Mouse (Mus musculus) kidney, embryonic 15.5 days (tissue): ENCODE results near the gene Prkd3. TPM values are rescaled to one million over a fixed set of nuclear protein-coding genes. Genes with fewer than 3 reads are reported as not detected.
A peak's percentile ranks its signal among the peaks of the same experiment; 100 is the strongest.

Experiments used
- ATAC-seq: fragments of 200-750 bp; cut with Nextera tagmentation; replicated peaks from 2 replicates; pipeline ENCODE4 v1.8.0; 2017; ENCODE audit warnings: moderate TSS enrichment; ENCODE audit not compliant: low FRiP score
- H3K27ac ChIP-seq: fragments of 300-500 bp; sonication (generic); 2 replicates; pipeline ENCODE4 v1.5.1; 2015; ENCODE audit warnings: mild to moderate bottlenecking, inconsistent platforms
- H3K27me3 ChIP-seq: fragments of 300-500 bp; sonication (generic); 2 replicates; pipeline ENCODE4 v1.6.1; 2015; ENCODE audit warnings: inconsistent platforms
- H3K36me3 ChIP-seq: fragments of 300-500 bp; sonication (generic); 2 replicates; pipeline ENCODE4 v1.6.1; 2015; ENCODE audit warnings: inconsistent platforms
- H3K4me1 ChIP-seq: fragments of 300-500 bp; sonication (generic); 2 replicates; pipeline ENCODE4 v1.6.1; 2015; ENCODE audit warnings: inconsistent platforms
- H3K4me2 ChIP-seq: fragments of 300-500 bp; sonication (generic); 2 replicates; pipeline ENCODE4 v1.6.1; 2015; ENCODE audit warnings: moderate library complexity, mild to moderate bottlenecking, inconsistent platforms
- H3K4me3 ChIP-seq: fragments of 300-500 bp; sonication (generic); replicated peaks from 2 replicates; pipeline ENCODE4 v1.5.1; 2015; ENCODE audit warnings: mild to moderate bottlenecking, inconsistent platforms
- H3K9ac ChIP-seq: fragments of 300-500 bp; sonication (generic); 2 replicates; pipeline ENCODE4 v1.6.1; 2015; ENCODE audit warnings: mild to moderate bottlenecking, inconsistent platforms
- H3K9me3 ChIP-seq: fragments of 300-500 bp; sonication (generic); replicated peaks from 2 replicates; pipeline ENCODE4 v1.6.1; 2016; ENCODE audit warnings: inconsistent platforms
- WGBS: fragments of 180-500 bp; shearing (Covaris S2); methylation state at CpG from one replicate; pipeline ENCODE4 v1.1.7; 2015; ENCODE audit warnings: mixed read lengths; 5-methylcytosine and 5-hydroxymethylcytosine counted together
- polyA plus RNA-seq: library from polyadenylated mRNA; unstranded; fragments of >200 nt; fragmentation: Nextera tagmentation; extraction: Ambion mirVana; gene quantifications from 2 replicates; pipeline ENCODE4 v1.2.1, GENCODE M21; 2015

Gene Prkd3
- polyA plus RNA-seq, 1 experiment from 2014 or later, result 39.7 TPM

DNA sequence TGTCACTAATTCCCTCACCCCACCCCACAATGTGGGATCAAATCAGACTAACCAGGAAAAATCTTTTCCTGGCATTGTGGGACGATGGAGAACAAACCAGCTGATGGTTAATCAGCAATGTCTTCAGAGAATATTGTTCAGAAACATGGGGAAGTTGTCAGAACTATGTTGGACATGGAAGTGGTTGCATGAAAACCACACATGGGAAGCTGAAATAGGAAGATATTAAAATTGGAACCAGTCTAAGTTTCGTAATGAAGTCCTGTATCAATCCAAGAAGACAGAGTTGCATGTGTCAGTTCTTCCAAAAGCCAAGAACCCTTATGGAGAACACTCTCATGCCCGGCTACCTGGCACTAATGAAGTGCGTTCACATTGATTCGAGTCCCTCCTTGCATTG is 11.0 kb upstream of the Prkd3 start:
- Histone ChIP-seq H3K9me3 (peaks cover 4% of the 10 kb centered on the region; the same call in 1 of the 2 replicates), H3K4me2 (no peak overlapping the region), H3K4me1 (0 out of 2 replicates have a peak, but pooled peaks cover 3% of the 10 kb centered on the region), H3K4me3 (no peak overlapping the region), H3K27ac (no peak overlapping the region), H3K36me3 (no peaks in the 10 kb centered on the region), H3K27me3 (no peaks in the 10 kb centered on the region), H3K9ac (no peak overlapping the region)
- ATAC-seq, result no peak
- WGBS, result 88% methylated on average over 5 of the region's 5 CpGs

DNA sequence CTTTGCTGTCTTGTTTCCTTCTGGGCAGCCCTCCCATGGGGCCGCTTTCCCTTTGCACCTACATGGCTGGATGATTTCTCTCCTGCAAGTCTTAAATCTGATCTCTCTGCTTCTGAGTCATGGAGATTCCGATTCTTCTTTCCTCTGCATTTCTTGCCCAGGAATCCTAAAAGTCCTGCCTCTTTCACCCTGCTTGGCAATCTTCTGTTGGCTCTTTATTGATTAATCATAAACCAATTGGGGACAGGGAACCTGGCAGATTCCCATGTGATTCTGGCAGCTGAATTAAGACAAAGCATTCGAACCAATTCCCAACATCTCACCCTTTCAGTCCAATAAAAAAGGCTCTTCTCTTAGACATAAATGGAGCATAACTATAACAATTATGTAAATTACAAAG is 8.6 kb upstream of the Prkd3 start:
- WGBS, result 61% methylated on average over 3 of the region's 3 CpGs
- H3K9ac ChIP-seq, result no peak overlapping the region
- ATAC-seq, result no peak
- H3K36me3 ChIP-seq, result no peaks in the 10 kb centered on the region
- H3K27ac ChIP-seq, result no peak overlapping the region
- no peak overlapping the region for H3K4me3 ChIP-seq
- H3K27me3 ChIP-seq, result no peaks in the 10 kb centered on the region
- H3K4me1 ChIP-seq, result 0 out of 2 replicates have a peak, but pooled peaks cover 3% of the 10 kb centered on the region
- peaks cover 4% of the 10 kb centered on the region; the same call in 1 of the 2 replicates for H3K9me3 ChIP-seq
- no peak overlapping the region for H3K4me2 ChIP-seq

DNA sequence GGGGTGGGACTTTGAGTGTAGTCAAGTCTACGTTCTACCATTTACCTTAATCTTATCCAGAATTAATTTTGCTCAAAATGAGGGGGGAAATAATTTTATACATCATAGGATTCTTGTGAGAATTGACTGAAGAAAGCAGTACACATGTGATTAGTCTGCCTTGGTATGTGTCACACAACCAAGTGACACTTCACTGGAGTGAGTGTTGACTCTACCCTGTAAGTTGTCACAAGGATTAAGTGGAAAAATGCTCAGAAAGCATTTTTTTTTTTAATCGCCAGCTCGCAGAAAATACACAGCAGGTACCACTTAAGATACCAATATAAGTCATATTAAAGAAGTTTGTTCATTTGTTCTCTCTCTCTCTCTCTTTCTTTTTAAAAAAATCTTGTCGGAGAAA is 3.9 kb upstream of the Prkd3 start:
- Histone ChIP-seq H3K4me3 (no peak overlapping the region), H3K4me2 (no peak overlapping the region), H3K9ac (no peak overlapping the region), H3K27me3 (peaks cover 8% of the 10 kb centered on the region; the same call in 1 of the 2 replicates), H3K4me1 (peaks cover 13% of the 10 kb centered on the region), H3K36me3 (no peaks in the 10 kb centered on the region), H3K27ac (no peak overlapping the region), H3K9me3 (no peaks in the 10 kb centered on the region)
- ATAC-seq, result no peak
- WGBS, result 81% methylated on average over 4 of the region's 4 CpGs

DNA sequence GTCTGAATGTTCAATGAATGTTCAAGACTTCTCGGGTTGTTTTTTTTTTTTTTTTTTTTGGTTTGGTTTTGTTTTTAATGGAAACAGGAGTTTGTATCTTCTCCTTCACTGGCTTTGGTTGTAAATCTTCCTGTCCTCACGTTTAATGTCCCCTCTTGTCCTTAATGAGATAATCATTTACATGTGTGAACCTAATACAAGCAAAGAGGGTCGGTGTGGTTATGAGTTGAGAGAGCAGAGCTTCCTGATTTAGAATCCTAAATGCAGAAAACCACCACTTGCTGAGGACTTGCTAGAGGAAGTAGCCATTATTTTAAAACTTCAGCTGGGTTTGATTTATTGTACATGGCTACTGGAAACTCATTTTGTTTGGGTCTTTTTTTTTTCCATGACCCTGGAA is 2.1 kb upstream of the Prkd3 start:
- no peak overlapping the region for H3K4me3 ChIP-seq
- no peak overlapping the region for H3K27ac ChIP-seq
- no peak overlapping the region for H3K4me2 ChIP-seq
- no peak for ATAC-seq
- H3K9me3 ChIP-seq, result no peaks in the 10 kb centered on the region
- 12% methylated on average over 3 of the region's 3 CpGs for WGBS
- no peaks in the 10 kb centered on the region for H3K36me3 ChIP-seq
- peaks cover 24% of the 10 kb centered on the region for H3K4me1 ChIP-seq
- no peak overlapping the region for H3K9ac ChIP-seq
- peaks cover 8% of the 10 kb centered on the region; the same call in 1 of the 2 replicates for H3K27me3 ChIP-seq

DNA sequence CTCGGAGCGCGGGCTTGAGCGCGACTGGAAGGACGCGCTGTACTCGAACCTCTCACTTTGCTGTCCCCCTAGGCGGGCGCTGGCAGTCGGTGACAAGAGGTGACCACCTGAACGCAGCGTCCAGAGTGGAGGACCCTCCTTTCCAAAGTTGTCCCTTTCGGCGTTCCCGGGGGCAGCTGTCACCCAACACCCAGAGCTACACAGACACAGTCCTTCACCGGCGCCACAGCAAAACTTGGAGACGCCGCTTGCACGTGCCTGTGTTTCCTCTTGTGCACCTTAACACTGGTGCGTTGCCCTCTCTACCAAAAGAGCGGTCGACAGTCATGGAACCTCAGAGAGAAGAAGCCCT is 344 bp upstream of the Prkd3 start:
- Histone ChIP-seq H3K27me3 (peaks cover 8% of the 10 kb centered on the region; the same call in 1 of the 2 replicates), H3K9me3 (no peaks in the 10 kb centered on the region), H3K4me3 (peak overlapping the region; percentile 84), H3K27ac (peak overlapping the region; percentile 91; the same call in 1 of the 2 replicates), H3K4me1 (peaks cover 28% of the 10 kb centered on the region), H3K4me2 (peak overlapping the region; percentile 90), H3K9ac (peak overlapping the region; percentile 88), H3K36me3 (no peaks in the 10 kb centered on the region)
- 2% methylated on average over 24 of the region's 24 CpGs for WGBS
- ATAC-seq, result no peak

DNA sequence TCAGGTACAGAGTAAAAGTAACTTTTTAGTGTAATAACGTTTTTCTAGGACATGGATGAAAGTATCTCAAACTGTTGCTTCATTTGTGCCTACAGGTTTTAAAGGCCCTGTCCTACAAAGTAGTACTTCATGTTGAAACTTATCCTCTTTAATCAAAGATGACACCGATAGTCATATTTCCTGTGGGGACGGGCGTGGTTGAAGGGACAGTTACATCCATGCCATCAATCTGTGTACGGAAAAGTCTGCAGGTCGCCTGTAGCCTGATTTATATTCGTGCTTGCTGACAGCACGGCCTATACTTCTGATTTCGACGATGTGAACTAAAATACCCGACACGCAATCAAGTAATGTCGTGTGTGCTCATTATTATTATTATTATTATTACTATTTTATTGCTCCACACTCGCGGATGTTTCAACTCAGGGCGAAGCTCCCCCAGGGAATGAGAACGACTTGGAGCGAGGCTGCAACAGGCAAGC is 849 bp downstream of the Prkd3 start:
- Histone ChIP-seq H3K27me3 (peaks cover 8% of the 10 kb centered on the region; the same call in 1 of the 2 replicates), H3K4me1 (peaks cover 28% of the 10 kb centered on the region)
- WGBS, result under 1% methylated on average over 18 of the region's 18 CpGs

DNA sequence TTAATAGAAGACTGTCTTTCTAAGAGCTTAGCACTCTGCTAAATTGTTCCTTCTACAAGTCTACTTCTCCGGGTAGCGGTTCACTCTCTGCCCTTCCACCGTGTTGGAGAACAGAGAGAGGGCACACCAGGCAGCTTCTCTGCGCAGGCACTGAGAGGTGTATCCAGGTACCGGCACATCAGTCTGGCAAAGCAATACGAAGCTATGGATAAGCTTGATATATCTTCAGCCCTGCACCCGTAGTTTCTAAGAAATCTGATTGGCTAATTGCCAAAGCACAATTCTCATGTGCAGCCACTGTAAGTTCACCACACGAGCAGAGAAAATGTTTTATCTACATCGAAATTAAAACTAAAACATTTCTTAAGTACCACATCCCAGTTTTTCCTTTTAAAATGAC is 2.2 kb downstream of the Prkd3 start:
- Histone ChIP-seq H3K4me1 (peaks cover 28% of the 10 kb centered on the region), H3K9ac (no peak overlapping the region), H3K9me3 (no peaks in the 10 kb centered on the region), H3K4me2 (peak overlapping the region; percentile 90), H3K27ac (no peak overlapping the region), H3K4me3 (no peak overlapping the region; the same call in 1 of the 2 replicates), H3K27me3 (peaks cover 8% of the 10 kb centered on the region; the same call in 1 of the 2 replicates), H3K36me3 (no peaks in the 10 kb centered on the region)
- WGBS, result 42% methylated on average over 9 of the region's 9 CpGs
- no peak for ATAC-seq

More for the DNA sequence above, 849 bp downstream of the Prkd3 start:
- Histone ChIP-seq H3K9ac (peak overlapping the region; percentile 88), H3K9me3 (no peaks in the 10 kb centered on the region), H3K4me3 (peak overlapping the region; percentile 84), H3K36me3 (no peaks in the 10 kb centered on the region), H3K27ac (peak overlapping the region; percentile 91), H3K4me2 (peak overlapping the region; percentile 90)
- ATAC-seq, result no peak

DNA sequence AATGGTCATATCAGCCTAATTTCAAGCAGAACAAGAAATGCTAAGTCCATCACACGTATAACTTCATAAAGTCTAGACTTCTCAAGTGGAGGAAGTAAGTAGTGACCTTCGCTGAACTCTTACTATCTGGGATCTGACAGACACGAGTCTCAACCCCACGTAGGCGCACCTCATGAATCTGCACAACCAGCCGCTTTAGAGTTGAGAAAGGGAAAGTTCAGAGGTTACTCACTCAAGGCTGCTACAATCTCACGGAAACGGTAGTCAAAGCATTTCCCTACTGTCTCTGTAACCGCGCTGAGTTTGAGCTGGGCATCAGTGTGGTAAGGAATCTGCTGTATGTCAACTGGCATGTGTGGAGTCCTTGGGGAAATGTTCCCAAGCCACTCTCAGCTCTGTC is 4.8 kb downstream of the Prkd3 start:
- no peaks in the 10 kb centered on the region for H3K27me3 ChIP-seq
- no peak overlapping the region for H3K4me2 ChIP-seq
- peaks cover 19% of the 10 kb centered on the region for H3K4me1 ChIP-seq
- no peak overlapping the region for H3K4me3 ChIP-seq
- peaks cover 23% of the 10 kb centered on the region for H3K36me3 ChIP-seq
- H3K27ac ChIP-seq, result no peak overlapping the region
- H3K9ac ChIP-seq, result no peak overlapping the region
- WGBS, result 72% methylated on average over 10 of the region's 10 CpGs
- no peaks in the 10 kb centered on the region for H3K9me3 ChIP-seq
- no peak for ATAC-seq

DNA sequence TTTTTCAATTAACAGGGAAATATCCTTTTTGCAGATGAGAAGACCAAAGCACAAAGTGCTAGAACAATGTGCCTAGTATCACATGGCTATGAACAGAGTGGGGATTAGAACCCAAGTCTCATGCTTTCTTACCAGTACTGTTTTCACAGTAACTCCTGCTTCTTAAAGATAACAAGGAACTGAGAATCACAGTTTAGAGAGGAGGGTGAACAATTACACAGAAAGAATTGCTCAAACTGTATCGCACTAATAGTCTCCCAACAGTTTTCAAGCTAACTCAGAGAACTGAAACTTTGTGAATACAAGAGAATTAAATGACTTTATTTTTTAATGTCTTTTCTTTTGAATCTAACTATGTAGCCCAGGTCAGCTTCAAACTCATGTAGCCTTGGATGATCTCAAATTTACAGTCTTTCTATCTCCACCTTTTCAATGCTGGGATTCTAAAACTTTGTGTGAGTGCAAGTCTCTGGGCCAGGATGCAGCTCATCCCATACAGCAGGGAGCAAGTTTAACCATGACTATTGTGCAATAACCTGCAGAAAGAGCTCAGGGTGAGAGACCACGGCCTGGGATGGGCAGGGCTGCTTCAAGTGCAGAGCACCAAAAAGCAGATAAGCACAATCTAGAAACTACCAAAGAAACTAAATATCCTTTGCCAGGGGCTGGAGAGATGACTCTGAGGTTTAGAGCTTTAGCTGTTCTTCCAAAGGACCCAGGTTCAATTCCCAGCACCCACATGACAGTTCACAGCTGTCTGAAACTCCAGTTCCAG is 5.5 kb downstream of the Prkd3 start:
- Histone ChIP-seq H3K36me3 (peaks cover 24% of the 10 kb centered on the region), H3K27me3 (no peaks in the 10 kb centered on the region), H3K4me3 (no peak overlapping the region), H3K9ac (no peak overlapping the region), H3K4me2 (no peak overlapping the region), H3K4me1 (peaks cover 19% of the 10 kb centered on the region), H3K27ac (no peak overlapping the region), H3K9me3 (no peaks in the 10 kb centered on the region)
- ATAC-seq, result no peak
- 92% methylated on average over 2 of the region's 2 CpGs for WGBS

DNA sequence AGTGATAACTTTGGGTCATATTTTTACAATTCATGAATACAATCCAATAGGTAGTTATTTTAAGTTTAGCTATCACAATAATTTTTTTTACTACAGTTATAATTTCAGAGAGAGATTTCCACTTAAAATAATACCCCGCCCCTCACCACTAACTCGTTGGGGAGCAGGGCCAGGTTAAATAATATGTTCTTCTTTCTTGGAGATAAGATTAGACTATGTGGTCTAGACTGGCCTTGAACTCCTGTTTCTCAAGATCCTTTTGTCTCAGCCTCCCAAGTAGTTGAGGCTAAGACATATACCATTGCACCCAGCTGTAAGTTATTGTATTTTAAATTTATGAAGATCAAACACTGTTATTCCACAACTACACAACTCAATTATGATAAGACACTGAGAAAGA is 7.0 kb downstream of the Prkd3 start:
- Histone ChIP-seq H3K4me2 (no peak overlapping the region), H3K27ac (no peak overlapping the region), H3K27me3 (no peaks in the 10 kb centered on the region), H3K36me3 (peaks cover 24% of the 10 kb centered on the region), H3K4me1 (peaks cover 11% of the 10 kb centered on the region), H3K9me3 (no peaks in the 10 kb centered on the region), H3K4me3 (no peak overlapping the region), H3K9ac (no peak overlapping the region)
- 89% methylated on average over 2 of the region's 2 CpGs for WGBS
- no peak for ATAC-seq

DNA sequence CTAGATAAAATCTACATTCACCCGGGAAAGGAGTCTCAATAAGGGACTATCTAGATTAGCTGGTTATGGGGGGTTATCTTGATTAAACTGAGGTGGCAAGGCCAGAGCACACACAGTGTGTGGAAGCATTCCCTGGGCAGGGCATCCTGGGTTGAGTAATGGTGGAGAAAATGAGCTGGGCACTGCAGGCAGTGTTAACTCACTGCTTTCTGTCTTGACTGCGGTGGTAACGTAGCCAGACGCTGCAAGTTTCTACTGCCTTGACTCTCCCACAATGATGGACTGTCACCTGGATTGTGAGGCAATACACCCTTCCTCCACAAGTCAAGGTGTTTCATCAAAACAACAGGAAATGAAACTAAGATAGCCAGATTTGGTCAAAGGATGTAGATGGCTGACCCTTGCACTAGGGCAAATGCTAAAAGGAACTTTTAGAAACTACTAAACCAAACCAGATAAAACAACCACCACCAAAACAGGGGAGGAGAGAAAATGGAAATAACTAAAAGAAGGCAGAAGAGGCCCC is 20.8 kb downstream of the Prkd3 start:
- WGBS, result 88% methylated on average over 4 of the region's 4 CpGs
- H3K9me3 ChIP-seq, result no peaks in the 10 kb centered on the region
- H3K27ac ChIP-seq, result no peak overlapping the region
- H3K36me3 ChIP-seq, result no peaks in the 10 kb centered on the region
- ATAC-seq, result no peak
- no peaks in the 10 kb centered on the region for H3K27me3 ChIP-seq
- H3K4me1 ChIP-seq, result peaks cover 9% of the 10 kb centered on the region; the same call in 1 of the 2 replicates
- no peak overlapping the region for H3K4me2 ChIP-seq
- no peak overlapping the region for H3K9ac ChIP-seq
- H3K4me3 ChIP-seq, result no peak overlapping the region

DNA sequence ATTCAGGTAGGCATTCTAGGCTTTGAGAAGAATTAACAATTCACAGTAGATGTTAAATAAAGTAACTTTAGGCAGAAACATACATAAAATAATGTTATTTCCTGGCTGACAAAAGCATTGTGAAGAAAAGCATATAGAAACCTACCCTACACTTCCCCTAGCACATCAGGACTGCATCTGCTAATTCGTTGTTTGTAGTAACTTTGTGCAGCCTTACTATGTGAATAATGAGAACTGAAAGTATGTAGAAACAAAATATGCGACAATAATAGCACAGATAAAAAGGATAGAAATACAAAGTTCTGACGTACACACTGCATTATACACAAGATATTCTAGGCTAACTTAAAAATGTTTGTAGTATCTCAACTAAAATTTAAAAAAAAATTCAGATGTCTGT is 21.4 kb downstream of the Prkd3 start:
- H3K27me3 ChIP-seq, result no peaks in the 10 kb centered on the region
- no peak overlapping the region for H3K9ac ChIP-seq
- peaks cover 12% of the 10 kb centered on the region; the same call in 1 of the 2 replicates for H3K4me1 ChIP-seq
- H3K36me3 ChIP-seq, result no peaks in the 10 kb centered on the region
- no peak overlapping the region for H3K4me3 ChIP-seq
- WGBS, result 98% methylated on average over 3 of the region's 3 CpGs
- H3K4me2 ChIP-seq, result no peak overlapping the region
- H3K9me3 ChIP-seq, result no peaks in the 10 kb centered on the region
- H3K27ac ChIP-seq, result no peak overlapping the region
- ATAC-seq, result no peak
